Mouse (Mus musculus): ENCODE results near the gene Olfr1393. TPM values are rescaled to one million over a fixed set of nuclear protein-coding genes. Genes with fewer than 3 reads are reported as not detected.

The Olfr1393 gene
- total RNA-seq, 1 experiment from 2014 or later: not detected

DNA sequence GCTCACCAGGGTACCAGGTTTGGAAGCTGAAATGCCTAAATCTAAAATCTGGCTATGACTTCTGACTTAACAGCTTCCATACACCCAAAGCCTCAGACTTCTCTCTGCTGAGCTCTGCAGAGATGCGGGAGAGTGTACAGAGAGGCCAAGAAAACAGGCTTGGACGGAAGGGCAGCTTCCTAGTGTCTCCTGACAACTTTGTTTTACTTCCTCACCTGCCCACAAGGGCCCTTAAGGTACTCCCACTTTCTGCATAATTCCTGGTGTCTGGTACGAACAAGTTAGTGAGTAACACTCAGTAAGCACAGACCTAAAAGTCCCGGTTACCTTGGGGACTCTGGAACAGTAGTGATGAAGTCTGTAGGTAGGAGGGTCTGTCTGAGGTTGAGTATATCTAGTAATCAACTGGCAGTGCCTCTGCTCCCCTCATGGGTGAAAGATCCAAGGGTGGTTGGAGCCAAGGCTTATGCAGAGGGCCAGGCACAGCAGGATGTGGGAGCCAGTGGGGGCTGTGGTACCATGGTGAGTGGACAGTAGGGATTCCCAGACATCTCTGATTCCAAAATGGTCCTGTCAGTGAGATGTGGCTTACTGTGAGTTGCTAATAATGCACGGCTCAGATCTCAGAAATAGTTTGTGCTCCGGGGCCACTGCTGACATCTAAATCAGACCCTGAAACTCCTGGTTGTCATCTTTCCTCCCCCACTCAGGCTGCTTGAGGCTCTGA is 29.0 kb upstream of the Olfr1393 start:
- ATAC-seq (replicated peaks in 1 of 2; ENCODE audit: insufficient read depth in 1 of 2, low FRiP score in 2 of 2, low TSS enrichment in 1 of 2, low read depth in 1 of 2, poor library complexity in 2 of 2, severe bottlenecking in 2 of 2): no peak

DNA sequence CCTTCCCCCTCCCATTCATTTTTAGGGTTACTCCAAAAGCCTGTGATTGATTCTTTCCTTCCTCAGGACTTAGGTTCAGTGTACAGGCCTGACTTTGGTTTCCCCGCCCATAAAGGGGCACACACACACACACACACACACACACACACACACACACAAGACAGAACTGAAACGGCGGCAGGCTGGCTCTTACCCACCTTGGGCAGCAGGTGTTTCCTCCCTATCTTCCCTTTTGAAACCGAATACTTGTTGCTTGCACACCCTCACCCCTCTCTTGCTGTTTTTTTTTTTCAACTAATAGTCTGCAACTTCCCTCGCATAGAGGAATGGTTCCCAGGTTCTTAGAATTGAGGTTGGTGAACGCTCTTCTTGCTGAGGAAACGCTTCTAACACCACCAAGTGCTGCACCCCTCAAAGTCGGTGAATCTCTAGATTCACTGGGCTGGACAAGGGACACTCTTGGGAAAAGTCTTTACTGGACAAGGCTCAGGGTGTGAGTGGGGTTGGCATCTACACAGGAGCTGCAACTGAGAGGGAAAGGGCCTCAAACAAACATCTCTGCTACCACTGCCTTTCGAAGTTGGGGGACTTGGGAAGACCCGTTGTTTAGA is 28.2 kb upstream of the Olfr1393 start:
- ATAC-seq (replicated peaks in 1 of 2; ENCODE audit: insufficient read depth in 1 of 2, low FRiP score in 2 of 2, low TSS enrichment in 1 of 2, low read depth in 1 of 2, poor library complexity in 2 of 2, severe bottlenecking in 2 of 2): peak; percentile 52 to 65

DNA sequence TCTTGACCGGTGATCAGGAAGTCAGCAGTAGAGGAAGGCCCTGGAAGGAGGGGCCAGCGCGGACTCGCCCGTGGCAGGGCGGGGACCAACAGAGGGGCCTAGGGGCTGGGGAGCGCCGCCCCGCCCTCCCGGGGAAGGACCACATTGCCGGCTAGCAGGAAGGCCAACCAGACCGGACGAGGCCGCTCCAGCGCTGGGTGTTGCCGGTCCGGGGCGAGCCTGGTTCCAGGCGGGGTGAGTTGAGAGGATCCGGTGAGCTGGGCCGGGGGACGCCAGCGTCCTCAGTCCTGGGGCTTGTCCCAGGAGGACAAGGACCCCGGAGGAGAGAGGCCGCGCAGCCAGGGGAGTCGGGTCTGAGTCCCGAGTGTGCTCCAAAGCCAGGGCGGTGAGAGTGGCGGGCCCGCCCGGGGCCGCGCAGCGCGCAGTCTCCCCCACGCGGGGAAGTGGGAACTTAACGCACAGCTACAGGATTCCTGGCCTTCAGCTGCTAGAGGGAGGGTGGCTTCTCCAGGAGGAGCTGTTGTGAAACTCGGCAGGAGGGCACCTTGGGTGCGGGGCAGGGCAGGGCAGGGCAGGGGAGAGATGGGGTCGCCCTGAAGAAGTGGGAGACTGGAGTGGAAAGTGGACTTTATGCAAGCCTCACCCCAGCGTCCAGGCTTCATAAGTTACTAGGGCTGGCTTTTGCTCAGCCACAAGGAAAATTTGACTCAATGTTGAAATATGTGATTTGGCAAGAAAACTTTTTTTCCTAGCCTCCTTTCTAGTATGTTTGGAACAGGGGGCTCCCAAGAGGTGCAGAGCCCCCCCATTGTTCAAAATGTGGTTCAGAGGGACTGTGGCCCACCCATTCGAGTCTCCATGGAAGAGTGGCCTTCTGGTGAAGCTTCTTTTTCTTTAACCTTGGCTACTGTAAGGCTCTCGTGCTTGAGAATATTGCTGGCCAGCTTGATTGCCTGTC is 27.4 kb upstream of the Olfr1393 start:
- ATAC-seq (replicated peaks in 1 of 2; ENCODE audit: insufficient read depth in 1 of 2, low FRiP score in 2 of 2, low TSS enrichment in 1 of 2, low read depth in 1 of 2, poor library complexity in 2 of 2, severe bottlenecking in 2 of 2): peak; percentile 67 to 76

DNA sequence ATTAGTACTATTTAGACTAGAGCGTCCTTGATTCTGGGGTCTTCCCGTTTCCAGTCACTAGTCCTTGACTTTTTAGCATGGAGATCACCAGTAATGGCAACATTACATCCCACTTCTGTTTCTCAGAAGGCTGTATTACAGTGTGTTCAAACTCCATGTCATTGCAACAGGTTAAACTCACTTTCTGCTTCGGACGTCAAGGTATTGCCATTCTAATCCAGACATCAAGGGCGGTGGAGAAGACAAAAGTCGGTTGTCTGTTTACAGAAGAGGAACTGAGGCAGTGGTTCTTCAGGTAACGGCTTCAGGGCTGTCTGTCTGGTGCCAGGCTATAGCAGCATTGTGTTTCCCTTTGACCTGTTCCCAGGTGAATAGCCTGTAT is 26.7 kb upstream of the Olfr1393 start:
- ATAC-seq (replicated peaks in 1 of 2; ENCODE audit: insufficient read depth in 1 of 2, low FRiP score in 2 of 2, low TSS enrichment in 1 of 2, low read depth in 1 of 2, poor library complexity in 2 of 2, severe bottlenecking in 2 of 2): no peak

GRCm38 (mm10) chr11:49252048-49252447 is 26.1 kb upstream of the Olfr1393 start:
- ATAC-seq (replicated peaks in 1 of 2; ENCODE audit: insufficient read depth in 1 of 2, low FRiP score in 2 of 2, low TSS enrichment in 1 of 2, low read depth in 1 of 2, poor library complexity in 2 of 2, severe bottlenecking in 2 of 2): no peak

DNA sequence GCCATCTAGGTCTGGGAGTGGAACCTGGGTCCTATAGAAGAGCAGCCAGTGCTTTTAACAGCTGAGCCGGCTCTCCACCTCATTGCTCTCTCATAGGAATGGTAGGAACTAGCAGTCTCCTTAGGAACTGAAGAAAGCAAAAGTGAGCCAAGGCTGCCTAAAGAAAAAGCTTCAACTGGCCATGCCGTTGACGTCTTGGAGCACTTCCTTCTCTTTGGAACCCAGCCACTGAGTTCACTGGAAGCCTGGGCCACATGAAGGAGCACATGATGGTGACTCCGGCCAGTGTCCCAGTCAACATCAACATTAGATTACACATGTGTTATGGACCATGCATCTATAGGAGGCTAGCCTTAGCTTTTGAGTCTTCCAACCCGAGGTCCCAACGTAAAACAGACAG is 25.1 kb upstream of the Olfr1393 start:
- ATAC-seq (replicated peaks in 1 of 2; ENCODE audit: insufficient read depth in 1 of 2, low FRiP score in 2 of 2, low TSS enrichment in 1 of 2, low read depth in 1 of 2, poor library complexity in 2 of 2, severe bottlenecking in 2 of 2): no peak

- ATAC-seq (replicated peaks in 1 of 2; ENCODE audit: insufficient read depth in 1 of 2, low FRiP score in 2 of 2, low TSS enrichment in 1 of 2, low read depth in 1 of 2, poor library complexity in 2 of 2, severe bottlenecking in 2 of 2): no peak
These were observed 18.8 kb upstream of the Olfr1393 start for GRCm38 (mm10) chr11:49259296-49259695.

GRCm38 (mm10) chr11:49259829-49260228 is 18.3 kb upstream of the Olfr1393 start:
- ATAC-seq (replicated peaks in 1 of 2; ENCODE audit: insufficient read depth in 1 of 2, low FRiP score in 2 of 2, low TSS enrichment in 1 of 2, low read depth in 1 of 2, poor library complexity in 2 of 2, severe bottlenecking in 2 of 2): no peak

DNA sequence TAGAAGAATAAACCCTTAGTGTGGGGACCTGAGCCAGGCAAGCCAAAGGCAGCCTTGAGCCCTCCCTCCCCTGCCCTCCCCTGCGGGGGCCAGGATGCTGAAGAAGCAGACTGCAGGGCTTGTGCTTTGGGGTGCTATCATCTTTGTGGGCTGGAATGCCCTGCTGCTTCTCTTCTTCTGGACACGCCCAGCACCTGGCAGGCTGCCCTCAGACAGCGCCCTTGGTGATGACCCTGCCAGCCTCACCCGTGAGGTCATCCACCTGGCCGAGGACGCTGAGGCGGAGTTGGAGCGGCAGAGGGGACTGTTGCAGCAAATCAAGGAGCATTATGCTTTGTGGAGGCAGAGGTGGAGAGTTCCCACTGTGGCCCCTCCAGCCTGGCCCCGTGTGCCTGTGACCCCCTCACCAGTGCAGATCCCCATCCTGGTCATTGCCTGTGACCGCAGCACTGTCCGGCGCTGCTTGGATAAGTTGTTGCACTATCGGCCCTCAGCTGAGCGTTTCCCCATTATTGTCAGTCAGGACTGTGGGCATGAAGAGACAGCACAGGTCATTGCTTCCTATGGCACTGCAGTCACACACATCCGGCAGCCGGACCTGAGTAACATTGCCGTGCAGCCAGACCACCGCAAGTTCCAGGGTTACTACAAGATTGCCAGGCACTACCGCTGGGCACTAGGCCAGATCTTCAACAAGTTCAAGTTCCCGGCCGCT is 17.3 kb upstream of the Olfr1393 start:
- no peak for ATAC-seq (replicated peaks in 1 of 2; ENCODE audit: insufficient read depth in 1 of 2, low FRiP score in 2 of 2, low TSS enrichment in 1 of 2, low read depth in 1 of 2, poor library complexity in 2 of 2, severe bottlenecking in 2 of 2)

DNA sequence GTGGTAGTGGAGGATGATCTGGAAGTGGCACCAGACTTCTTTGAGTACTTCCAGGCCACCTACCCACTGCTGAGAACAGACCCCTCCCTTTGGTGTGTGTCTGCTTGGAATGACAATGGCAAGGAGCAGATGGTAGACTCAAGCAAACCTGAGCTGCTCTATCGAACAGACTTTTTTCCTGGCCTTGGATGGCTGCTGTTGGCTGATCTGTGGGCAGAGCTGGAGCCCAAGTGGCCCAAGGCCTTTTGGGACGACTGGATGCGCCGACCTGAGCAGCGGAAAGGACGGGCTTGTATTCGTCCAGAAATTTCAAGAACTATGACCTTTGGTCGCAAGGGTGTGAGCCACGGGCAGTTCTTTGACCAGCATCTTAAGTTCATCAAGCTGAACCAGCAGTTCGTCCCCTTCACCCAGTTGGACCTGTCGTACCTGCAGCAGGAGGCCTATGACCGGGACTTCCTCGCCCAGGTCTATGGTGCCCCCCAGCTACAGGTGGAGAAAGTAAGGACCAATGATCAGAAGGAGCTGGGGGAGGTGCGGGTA is 16.7 kb upstream of the Olfr1393 start:
- ATAC-seq (replicated peaks in 1 of 2; ENCODE audit: insufficient read depth in 1 of 2, low FRiP score in 2 of 2, low TSS enrichment in 1 of 2, low read depth in 1 of 2, poor library complexity in 2 of 2, severe bottlenecking in 2 of 2): no peak

- no peak for ATAC-seq (replicated peaks in 1 of 2; ENCODE audit: insufficient read depth in 1 of 2, low FRiP score in 2 of 2, low TSS enrichment in 1 of 2, low read depth in 1 of 2, poor library complexity in 2 of 2, severe bottlenecking in 2 of 2)
These were observed 15.8 kb upstream of the Olfr1393 start for GRCm38 (mm10) chr11:49262286-49262685.

DNA sequence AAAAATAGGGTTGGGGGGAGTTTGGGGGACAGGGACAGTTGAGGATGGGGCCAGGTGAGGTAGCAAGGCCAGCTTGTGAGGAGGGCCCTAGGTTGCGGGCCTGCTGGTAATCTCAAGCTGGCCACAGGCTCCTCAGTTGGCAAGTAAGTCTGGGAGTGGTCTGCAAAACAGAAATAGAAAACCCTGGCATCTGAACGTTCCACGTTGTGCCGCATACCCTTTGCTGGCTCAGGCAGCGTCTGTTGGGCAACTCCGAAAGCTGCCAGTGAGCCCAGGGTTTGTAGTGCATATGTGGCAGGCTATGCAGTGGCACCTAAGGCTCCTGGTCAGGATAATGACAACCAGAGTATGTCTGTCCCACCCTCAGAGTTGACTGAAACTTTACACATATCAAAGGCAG is 15.0 kb upstream of the Olfr1393 start:
- ATAC-seq (replicated peaks in 1 of 2; ENCODE audit: insufficient read depth in 1 of 2, low FRiP score in 2 of 2, low TSS enrichment in 1 of 2, low read depth in 1 of 2, poor library complexity in 2 of 2, severe bottlenecking in 2 of 2): no peak

- no peak for ATAC-seq (replicated peaks in 1 of 2; ENCODE audit: insufficient read depth in 1 of 2, low FRiP score in 2 of 2, low TSS enrichment in 1 of 2, low read depth in 1 of 2, poor library complexity in 2 of 2, severe bottlenecking in 2 of 2)
These were observed 14.0 kb upstream of the Olfr1393 start for GRCm38 (mm10) chr11:49264081-49264480.

- no peak for ATAC-seq (replicated peaks in 1 of 2; ENCODE audit: insufficient read depth in 1 of 2, low FRiP score in 2 of 2, low TSS enrichment in 1 of 2, low read depth in 1 of 2, poor library complexity in 2 of 2, severe bottlenecking in 2 of 2)
These were observed 13.5 kb upstream of the Olfr1393 start for GRCm38 (mm10) chr11:49264622-49265021.

DNA sequence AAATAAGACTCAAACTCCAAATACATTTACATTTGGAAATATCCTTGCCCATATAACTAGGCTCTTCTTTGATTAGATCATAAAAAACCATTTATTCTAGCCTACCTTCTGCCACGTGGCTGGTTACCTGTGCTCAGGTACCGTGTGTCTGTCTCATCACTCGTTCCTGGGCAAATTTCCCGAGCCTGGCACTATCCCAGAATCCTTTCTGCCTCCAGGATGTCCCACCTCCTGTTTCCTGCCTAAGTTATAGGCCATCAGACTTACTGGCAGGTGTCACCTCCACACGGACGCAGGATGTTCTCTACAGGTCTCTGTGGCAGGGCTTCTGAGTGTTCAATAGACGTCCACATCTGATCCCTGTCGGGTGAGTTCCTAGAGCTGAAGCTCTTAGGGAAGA is 13.0 kb upstream of the Olfr1393 start:
- ATAC-seq (replicated peaks in 1 of 2; ENCODE audit: insufficient read depth in 1 of 2, low FRiP score in 2 of 2, low TSS enrichment in 1 of 2, low read depth in 1 of 2, poor library complexity in 2 of 2, severe bottlenecking in 2 of 2): no peak

GRCm38 (mm10) chr11:49266671-49267070 is 11.4 kb upstream of the Olfr1393 start:
- no peak for ATAC-seq (replicated peaks in 1 of 2; ENCODE audit: insufficient read depth in 1 of 2, low FRiP score in 2 of 2, low TSS enrichment in 1 of 2, low read depth in 1 of 2, poor library complexity in 2 of 2, severe bottlenecking in 2 of 2)

DNA sequence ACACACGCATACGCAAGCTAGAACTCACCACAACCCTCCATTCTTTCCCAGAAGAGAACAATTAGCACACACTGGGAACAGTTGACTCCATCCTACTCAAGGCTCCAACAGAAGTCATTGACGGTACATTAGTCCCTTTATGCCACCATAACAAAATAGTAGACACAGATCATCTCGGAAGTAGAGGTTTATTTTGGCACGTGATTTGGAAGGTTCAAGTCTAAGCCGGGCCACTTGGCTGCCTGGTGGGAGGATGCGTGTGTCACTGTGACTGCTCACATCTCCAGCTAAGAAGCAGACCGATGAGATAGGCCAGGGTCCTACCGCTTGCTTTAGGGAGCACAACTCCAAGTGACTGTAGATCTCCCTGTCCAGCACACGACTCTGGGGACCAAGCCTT is 10.8 kb upstream of the Olfr1393 start:
- no peak for ATAC-seq (replicated peaks in 1 of 2; ENCODE audit: insufficient read depth in 1 of 2, low FRiP score in 2 of 2, low TSS enrichment in 1 of 2, low read depth in 1 of 2, poor library complexity in 2 of 2, severe bottlenecking in 2 of 2)

Measured in hematopoietic stem cell, adult 5-6 weeks (primary cell).